Mouse (Mus musculus): ENCODE results near the gene Csdc2.

Csdc2 gene

DNA sequence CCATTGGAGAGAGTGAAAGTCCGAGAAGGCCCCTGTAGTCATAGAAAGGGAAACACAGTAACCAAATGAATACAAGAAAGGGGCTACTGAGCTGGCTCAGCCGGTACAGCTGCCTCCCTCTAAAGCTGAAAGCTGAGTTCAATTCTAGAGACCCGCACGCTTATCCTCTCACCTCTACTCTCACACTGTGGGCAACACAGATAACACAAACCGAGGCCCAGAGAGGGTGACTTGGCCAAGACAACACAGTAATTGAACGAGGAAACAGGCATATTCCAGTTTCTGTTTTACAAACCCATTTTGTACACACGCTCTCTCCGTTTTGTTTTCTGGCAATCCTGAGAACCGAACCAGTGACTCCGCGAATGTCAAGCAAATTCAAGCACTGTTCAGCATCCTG is 11.6 kb upstream of the Csdc2 start:
- in situ Hi-C loops (cut with MboI, MseI), result loop anchor here (5.0 to 10.0 kb wide), 2 partner anchors 93 to 1780 kb away; no protein-coding TSS in a partner anchor

DNA sequence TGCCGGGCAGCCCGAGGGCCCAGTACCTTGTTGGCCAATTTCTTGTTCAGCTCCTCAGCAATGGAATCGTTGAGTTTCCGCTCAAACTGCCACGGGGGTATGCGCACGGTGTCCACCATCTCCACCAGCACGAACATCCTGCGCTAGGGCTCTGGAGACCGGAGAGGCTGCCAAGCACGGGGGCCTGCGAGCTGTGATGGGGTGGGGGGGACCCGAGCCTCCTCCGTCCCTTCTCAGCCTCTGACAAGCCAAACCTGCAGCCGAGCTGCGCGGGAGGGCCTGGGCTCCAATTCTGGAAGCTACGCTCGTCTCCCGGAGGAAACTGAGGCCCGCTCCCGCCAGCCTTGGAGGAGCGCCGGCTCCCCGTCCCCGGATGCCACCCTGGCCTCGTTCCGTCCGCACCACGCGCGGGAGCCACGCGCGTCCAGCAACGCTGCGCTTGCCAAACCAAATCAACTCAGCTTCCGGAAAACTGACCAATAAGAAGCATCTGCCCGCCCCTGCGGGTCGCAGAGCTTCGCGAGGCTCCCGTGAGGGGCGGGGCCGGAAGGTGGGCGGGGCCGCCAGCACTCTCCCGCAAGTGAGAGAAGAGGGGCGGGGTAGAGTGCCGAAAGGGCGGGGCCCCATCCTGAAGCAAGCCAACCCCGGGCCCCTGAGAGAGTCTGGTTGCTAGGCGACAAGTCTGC is 10.7 kb upstream of the Csdc2 start, which contains the start of gene Polr3h:
Gene Polr3h, minus strand, starts transcription at position 481 of the 686 bp plus-strand sequence.
- in situ Hi-C loops (cut with MboI, MseI), result loop anchor here (10.0 kb wide), 1 partner anchor 1781 kb away; no protein-coding TSS in a partner anchor

DNA sequence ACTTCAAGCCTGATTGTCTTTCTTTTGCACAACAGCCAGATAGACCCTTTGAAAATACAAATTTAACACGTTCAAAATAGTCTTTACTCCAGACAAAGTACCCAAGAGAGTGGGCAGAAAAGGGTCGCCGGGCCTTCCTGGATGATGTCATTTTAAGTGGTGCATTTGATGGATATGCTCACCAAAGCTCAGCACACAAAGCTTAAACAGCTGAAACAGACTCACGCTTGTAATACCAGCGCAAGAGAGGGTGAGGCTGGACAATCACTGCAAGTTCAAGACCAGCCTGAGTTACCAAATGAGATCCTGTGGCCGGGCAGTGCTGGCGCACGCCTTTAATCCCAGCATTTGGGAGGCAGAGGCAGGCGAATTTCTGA is 10.1 kb upstream of the Csdc2 start:
- in situ Hi-C loops (cut with MboI, MseI), result loop anchor here (10.0 kb wide), 1 partner anchor 1782 kb away; no protein-coding TSS in a partner anchor

DNA sequence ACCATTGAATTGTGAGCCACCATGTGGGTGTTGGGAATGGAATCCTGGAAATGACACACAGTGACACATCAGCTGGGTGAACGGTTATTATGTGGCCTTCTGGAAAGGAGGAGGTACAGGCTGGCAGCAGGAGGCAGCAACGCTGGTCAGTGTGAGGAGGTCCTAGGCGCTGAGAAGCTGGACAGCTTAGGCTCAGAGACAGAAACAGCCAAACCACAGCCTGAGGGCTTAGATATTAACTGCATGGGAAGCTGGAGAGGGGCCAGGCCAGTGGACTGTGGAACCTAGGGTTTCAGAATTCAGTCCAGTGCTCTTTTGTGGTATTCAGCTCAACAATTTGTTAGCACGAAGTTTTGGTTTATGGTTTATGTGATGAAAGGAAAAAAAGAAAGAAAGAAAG is 8.8 kb upstream of the Csdc2 start:
- in situ Hi-C loops (cut with MboI, MseI), result loop anchor here (10.0 kb wide), 1 partner anchor 1783 kb away; no protein-coding TSS in a partner anchor

DNA sequence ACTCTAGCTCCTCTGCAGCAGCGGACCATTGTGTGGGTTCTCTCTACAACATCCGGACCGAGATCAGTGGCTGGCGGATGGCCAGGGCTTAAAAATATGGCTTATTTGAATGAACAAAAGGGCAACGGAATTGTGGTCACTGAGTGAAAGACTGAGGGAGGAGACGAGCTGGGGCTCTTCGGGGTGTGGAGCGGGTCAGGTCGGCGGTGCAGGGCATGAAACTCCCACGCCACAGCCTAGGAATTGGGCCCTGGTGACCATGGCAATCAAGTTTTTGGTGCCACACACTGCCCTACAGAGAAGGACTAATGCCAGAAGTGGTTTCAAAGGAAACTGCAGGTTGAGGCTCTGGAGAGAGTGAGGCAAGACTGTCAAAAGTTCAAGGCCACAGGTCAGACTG is 8.3 kb upstream of the Csdc2 start:
- in situ Hi-C loops (cut with MboI, MseI), result loop anchor here (10.0 kb wide), 1 partner anchor 1783 kb away; no protein-coding TSS in a partner anchor

DNA sequence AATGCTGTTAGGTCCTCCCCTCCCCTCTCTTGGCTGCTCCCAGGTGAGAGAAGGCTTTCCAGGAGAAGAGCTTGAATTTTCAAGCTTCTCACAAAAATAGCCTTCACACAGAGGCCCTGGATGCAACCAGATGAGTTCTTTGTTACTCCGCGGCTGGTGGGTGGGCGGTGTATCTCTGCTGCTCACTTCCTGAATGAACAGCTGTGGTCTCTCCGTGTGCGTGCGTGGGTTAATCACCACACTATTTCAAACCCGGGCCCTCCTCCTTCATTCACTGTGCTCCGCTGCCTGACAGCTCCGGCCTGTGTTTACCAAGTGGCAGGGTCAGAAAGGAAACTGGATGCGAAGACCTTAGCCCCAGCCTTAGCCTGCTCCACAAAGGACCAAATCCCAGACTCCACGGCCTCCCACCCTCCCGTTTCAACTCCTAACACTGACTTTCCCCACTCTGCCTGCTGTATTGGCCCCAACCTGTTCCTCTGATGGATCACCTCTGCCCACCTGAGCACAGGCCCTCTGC is 3.5 kb upstream of the Csdc2 start:
- in situ Hi-C loops (cut with MboI, MseI), result no loop called here

DNA sequence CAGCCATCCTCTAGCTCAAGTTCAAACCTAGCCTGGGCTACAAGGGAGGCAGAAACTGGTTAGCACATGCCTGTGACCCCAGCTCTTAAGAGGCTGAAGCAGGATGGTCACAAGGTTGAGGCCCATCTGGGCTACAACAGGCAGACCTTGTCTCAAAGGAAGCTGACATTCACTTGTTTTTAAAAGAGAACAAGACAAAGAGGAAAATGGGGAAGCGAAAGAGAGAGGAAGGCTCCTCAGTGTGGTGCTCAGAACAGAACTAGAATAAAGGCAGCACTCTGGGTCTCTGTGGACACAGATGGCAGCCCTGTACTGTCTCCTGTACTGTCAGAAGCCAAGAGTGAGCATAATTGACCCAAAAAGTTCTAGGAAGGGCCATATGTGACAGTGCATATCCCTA is 2.6 kb upstream of the Csdc2 start:
- in situ Hi-C loops (cut with MboI, MseI), result no loop called here

DNA sequence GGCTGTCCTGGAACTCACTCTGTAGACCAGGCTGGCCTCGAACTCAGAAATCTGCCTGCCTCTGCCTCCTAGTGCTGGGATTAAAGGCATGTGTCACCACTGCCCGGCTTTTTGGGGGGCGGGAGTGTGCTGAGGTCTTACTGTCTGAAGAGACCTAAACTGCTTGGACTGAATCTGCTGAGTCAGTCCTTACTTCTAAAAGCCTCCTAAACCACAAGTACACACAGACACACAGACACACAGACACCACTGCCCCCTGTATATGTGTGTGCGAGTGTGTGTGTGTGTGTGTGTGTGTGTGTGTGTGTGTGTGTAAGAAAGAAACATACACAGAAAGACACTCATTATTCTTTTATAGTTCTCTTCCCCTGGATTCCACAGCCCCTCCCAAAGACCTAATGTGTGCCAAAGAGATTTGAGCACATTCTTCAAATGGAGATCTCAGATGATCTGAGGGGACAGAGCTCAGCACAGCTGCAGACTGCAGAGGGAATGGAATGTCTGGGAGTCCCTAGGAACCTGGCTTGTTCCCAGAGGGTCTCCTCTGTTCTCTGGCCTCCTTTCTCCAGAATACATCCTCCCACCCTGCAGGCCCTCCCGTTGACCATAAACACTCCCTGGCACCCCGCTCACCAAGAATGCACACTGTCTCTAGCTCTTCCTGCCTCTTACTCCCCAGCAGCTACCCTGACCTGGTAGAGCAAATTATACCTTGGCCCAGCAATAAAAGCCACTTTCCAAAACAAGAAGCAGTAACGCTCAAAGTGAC is 506 bp upstream of the Csdc2 start:
- in situ Hi-C loops (cut with MboI, MseI), result no loop called here

DNA sequence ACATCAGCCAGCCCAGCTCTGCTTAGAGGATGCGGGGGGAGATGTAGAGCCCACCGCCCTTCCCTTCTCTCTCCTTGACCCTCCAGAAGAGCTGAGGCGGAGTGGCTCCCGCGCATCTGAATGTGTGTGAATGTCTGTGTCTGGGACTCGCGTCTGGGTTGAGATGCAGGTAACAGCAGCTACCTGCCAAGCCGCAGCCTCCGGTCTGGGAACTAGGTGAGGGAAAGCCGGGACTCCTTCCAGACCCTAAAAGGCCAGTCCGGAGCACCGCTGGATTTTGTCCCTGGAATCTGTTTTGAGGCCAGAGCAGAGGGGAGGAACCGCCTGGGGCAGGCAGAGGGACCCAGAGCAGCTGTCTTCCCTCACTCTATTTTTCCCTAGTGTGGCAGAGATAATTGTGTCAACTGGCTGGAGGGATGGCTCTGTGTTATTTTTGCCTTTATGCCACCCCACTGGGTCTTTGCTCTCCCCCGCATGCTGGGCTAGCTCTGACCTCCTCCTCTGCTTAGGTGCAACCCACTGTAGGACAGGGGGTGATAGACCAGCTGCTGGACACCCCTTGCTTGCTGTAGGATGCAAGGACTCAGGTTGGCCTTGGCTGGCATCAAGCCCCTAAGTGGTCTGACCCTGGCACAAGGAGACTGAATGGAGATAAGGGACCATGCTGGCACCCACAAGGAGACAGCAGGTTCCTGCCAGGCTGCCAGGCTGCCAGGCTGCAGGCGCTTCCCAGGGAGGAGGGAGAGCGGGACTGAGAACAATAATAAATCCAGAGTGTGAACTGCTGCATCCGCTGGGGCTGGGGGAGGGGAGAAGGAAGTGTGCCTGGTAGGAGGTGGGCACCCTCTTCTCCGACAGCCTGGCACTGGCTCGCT is 776 bp downstream of the Csdc2 start:
- in situ Hi-C loops (cut with MboI, MseI), result no loop called here

DNA sequence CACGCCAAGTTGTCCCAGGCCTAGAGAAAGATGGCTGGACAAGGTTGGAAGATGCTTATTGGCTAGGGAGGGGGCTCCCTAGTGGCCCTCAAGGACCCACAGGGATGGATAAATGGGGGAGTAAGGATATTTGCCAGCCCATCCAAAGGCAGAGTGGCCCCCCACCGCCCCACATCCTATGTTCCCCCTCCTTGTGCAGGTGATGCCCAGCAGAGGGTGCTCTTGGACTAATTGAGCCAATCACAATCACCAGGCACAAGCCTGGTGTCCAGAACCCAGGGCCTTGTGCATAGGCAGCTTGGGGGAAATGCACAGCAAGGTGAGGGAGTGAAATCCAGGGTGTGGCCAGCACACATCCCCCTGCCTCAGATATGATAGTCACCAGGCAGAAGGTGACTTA is 1.7 kb downstream of the Csdc2 start:
- in situ Hi-C loops (cut with MboI, MseI), result no loop called here

DNA sequence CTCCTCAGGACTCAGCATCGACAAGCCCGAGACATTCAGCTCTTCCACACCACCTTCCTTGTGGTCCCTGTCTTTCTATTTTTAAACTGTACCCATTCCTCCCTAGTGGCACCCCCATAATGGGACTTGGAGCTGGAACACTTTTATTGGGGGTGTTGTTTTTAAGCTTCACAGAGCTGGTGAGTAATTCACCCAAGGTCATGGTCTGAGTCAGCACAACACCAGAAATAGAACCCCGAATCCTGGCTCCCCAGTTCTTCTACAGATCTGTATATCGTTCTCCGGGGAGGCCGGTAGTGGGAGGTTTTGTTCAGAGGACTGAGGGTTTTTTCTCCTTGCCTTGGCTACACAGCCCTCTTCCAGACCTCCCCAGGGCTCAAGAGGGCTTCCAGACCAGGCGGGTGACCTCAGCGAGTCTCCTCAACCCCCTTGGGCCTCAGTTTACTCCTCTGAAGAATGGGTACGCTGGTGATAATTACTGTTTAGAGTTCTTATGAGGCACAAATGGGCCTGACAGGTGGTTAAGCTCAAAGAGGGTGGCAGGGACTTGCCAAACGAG is 2.7 kb downstream of the Csdc2 start:
- in situ Hi-C loops (cut with MboI, MseI), result no loop called here

DNA sequence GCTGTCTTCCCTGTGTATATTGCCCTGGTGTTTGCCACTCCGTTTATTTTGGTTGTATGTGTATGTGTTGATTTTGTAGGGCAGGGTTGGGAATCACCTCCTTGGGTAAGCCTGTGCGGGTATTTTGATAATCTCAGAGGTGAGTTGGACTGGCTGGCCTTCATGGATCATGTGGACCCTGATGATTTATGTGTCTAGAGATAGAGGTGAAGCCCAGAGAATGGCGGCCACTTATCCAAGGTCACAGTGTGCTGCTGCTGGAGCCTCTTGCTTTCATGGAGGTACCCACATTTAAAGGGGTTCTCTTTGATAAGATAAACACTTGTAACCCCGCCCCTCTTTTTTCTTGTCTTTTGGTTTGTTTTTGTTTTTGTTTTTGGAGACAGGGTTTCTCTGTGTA is 3.2 kb downstream of the Csdc2 start:
- in situ Hi-C loops (cut with MboI, MseI), result no loop called here

DNA sequence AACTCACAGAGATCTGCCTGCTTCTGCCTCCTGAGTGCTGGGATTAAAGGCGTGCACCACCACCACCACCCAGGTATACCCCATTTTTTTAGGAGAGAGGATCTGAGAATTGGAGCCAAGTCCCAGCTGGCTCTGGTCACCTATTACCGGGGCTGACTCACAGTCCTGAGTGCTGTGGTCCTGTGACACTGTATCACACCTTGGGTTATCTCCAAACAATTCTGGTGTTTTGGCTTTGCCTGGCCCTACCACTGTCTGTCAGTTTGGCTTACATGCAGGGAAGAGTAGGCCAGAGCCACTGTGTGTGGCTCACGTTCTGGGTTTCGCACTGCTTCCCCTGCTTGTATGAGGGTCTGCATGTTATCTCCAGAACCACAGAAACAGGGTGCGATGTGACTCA is 3.7 kb downstream of the Csdc2 start:
- in situ Hi-C loops (cut with MboI, MseI), result no loop called here

DNA sequence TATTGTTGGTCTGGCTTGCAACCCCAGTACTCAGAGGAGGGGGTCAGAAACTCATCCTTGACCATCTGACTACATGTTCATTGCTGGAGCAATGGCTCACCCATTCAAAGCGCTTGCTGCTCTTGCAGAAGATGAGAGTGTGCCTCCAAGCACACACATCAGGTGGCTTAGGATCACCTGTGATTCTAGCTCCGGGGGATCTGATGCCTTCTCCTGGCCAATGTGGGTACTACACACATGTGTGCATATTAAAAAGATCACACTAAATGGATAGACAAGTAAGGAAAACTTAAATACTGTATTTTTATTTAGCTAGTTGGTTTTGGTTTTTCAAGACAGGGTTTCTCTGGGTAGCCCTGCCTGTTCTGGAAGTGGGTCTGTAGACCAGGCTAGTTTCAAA is 4.5 kb downstream of the Csdc2 start:
- in situ Hi-C loops (cut with MboI, MseI), result no loop called here

DNA sequence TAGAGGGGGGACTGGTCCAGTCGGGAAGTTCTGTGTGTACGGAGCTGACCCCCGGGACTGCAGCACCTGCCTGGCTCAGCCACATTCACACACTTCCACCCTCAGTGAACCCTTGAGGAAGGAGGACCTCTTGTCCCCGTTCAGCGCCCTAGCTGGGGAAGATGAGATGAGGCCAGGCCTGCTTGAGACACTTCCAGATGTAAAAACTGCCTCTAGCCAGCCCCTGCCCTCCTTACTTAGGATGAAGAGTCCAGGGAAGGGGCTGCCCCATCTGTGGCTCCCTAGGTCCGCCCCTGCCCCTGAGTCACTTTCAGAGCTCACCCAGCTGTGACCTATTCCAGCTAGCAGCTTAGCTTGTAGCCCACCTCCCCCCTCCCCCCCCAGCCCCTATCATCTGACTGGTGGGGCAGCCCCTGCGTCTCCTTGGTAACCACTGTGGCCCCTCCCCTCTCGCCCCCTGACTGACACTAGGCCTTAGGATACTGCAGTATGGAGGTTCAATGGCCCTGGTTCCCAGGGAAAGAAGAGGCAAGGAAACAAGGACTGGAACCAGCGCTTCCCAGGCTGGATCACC is 6.7 kb downstream of the Csdc2 start:
- in situ Hi-C loops (cut with MboI, MseI), result no loop called here

DNA sequence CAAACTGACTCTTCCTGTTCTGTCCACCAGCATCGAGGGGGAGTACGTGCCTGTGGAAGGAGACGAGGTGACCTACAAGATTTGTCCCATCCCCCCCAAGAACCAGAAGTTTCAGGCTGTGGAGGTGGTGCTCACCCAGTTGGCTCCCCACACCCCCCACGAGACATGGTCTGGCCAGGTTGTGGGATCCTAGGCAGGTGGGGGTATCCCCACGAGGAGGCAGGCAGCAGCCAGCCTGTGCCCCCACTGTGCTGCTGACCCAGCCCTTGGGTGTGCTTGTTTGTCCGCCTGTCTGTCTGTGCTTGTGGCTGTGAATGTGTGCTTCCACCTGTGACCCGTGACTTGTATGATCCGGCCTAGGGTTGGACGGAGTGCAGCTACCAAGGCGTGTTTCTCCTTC is 12.5 kb downstream of the Csdc2 start:
- in situ Hi-C loops (cut with MboI, MseI), result no loop called here

DNA sequence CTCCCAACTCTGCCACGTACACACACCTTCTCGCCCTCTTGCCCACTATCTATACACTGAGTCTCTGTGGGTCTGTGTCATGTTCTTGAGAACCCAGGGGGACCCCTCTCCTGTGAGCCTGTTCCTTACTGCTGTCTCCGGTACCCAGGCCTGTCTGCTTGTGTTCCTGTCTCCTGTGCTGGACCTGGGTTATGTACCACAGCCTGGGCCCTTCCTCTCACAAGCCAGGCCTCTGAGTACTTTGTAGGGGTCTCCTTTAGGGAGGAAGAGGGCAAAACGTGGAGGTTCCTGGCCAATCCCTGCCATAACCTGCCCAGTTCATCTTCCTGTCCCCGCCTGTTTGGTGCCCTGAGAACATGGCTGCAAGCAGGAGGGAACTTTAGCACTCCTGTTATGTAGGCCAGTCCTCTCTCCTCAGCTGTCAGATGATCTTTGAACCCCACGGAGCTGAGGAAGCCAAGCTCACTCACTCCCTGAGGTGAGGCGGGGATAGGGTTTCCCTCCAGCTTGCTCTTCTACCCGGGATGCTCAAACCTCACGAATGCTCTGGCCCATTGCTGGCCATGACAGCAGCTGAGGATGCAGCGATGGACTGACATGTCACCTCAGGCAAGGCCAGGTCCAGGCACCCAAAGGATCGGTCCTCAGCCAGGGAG is 13.0 kb downstream of the Csdc2 start:
- in situ Hi-C loops (cut with MboI, MseI), result no loop called here

DNA sequence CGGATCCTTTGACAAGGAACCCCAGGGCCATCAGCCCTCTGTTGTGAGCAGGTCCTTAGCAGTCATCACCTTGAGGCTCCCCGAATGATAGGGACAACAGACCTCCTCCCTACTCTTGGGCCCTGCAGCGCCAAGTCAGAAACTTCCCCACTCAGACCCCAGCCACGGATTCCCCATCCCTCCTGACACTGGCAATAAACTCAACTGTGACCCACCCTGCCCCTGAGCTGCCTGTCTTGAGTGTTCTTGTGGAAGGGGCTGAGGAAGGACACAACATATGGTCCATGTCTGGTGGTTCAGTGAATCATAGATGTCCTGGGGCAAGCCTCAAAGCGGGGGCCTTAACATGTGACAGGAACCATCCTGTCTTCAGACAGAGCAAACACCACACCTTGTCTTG is 14.2 kb downstream of the Csdc2 start:
- in situ Hi-C loops (cut with MboI, MseI), result no loop called here

DNA sequence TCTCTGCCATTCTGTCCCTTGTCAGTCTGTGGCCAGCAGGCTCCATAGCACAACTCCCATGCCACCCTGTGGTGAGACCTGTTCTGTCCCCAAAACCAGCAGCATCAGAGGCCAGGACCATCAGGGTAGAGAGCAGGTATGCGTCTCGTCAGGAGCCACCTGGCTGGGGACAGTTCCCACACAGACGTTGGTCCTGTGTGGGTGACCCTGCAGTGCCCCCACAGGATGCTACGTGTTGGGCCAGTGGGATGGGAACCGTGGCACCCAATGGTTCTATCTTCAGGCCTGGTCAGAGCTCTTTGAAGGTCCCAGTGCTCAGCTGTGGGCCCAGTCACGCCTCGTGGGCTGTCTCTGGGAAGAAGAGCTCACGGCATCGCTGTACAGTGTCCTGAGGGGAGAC is 14.6 kb downstream of the Csdc2 start:
- in situ Hi-C loops (cut with MboI, MseI), result no loop called here

DNA sequence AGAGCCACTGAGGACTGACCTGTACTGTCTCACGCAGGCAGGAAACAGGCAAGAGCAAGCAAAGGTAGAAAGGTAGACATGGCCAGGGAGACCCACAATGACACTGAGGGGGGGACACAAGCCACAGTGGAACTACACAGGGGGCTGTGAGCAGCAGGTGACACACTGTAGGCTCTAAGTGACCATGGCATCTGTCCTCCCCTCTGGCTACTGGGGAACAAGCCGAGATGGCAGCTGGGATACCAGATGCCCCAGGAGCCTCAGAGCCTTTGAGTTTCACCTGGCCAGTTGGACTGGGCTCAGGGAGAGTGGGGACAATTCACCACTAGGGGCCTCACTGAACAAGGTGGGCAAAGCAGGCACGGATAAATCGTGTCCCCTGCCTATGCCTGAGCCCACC is 15.8 kb downstream of the Csdc2 start:
- in situ Hi-C loops (cut with MboI, MseI), result no loop called here

DNA sequence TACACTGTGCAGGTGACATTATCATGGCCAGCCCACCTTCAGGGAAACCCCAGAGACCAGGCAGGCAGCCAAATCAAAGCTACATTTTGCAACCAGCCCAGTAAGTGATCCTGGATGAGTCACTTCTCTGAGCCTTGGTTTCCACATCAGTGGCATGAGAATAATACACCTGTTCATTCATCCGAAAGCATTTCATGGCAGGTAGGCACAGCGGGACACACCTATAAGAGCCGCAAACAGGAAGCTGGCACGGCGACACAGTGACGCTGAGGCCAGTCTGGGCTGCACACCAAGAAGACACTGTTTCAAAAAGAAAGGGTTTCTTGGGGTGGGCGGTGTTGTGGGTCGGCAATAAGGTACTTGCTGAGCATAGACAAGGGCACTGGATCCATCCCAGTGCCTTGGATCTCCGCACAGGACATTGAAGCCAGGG is 17.6 kb downstream of the Csdc2 start:
- in situ Hi-C loops (cut with MboI, MseI), result no loop called here

All from regulatory T cell (primary cell).